Mouse (Mus musculus) liver, embryonic 14.5 days (tissue): ENCODE measurements at regions not wholly inside any gene's neighbourhood (a gene's known extent, or its start where the extent isn't known, plus 50 kb on each side); places are given as distances from the start of the nearest gene placed in this dataset.

Experiments used
- ATAC-seq: fragments of 200-750 bp; cut with Nextera tagmentation; 2 replicates; pipeline ENCODE4 v1.8.0; 2017; ENCODE audit warnings: moderate number of reproducible peaks, mild to moderate bottlenecking, moderate library complexity; ENCODE audit not compliant: insufficient read depth
- DNase-seq, 3 experiments: peaks; one replicate each; pipeline ENCODE4 v3.0.0-alpha.2; 2012 to 2013; ENCODE audit warnings: low read depth in 3 of 3, low spot score in 3 of 3
- H3K27ac ChIP-seq: fragments of 300-500 bp; sonication (generic); 2 replicates; pipeline ENCODE4 v1.5.1; 2014; ENCODE audit warnings: moderate library complexity, mild to moderate bottlenecking, control low read depth, inconsistent platforms
- H3K27me3 ChIP-seq: fragments of 300-500 bp; sonication (generic); 2 replicates; pipeline ENCODE4 v1.6.1; 2014; ENCODE audit warnings: mild to moderate bottlenecking, low read length, moderate library complexity; ENCODE audit not compliant: control insufficient read depth, insufficient read depth
- H3K36me3 ChIP-seq: fragments of 300-500 bp; sonication (generic); replicated peaks from 2 replicates; pipeline ENCODE4 v1.6.1; 2014; ENCODE audit warnings: low read depth; ENCODE audit not compliant: control insufficient read depth, insufficient read depth
- H3K4me1 ChIP-seq, 2 experiments: fragments of 200-500 bp in 1 of 2; fragments of 300-500 bp in 1 of 2; sonication (generic) in 1 of 2; replicated peaks; 2 replicates each; pipeline ENCODE4 v1.6.1; 2012 to 2014; ENCODE audit warnings: antibody characterized with exemption in 1 of 2, inconsistent platforms in 1 of 2, low read length in 1 of 2; ENCODE audit not compliant: control insufficient read depth in 2 of 2, insufficient read depth in 2 of 2
- H3K4me2 ChIP-seq: fragments of 300-500 bp; sonication (generic); 2 replicates; pipeline ENCODE4 v1.6.1; 2014; ENCODE audit warnings: low read depth, mild to moderate bottlenecking, control low read depth, moderate library complexity
- H3K4me3 ChIP-seq, 2 experiments: fragments of 200-500 bp in 1 of 2; fragments of 300-500 bp in 1 of 2; sonication (generic) in 1 of 2; 2 replicates each; pipeline ENCODE4 v1.5.1; 2012 to 2014; ENCODE audit warnings: low read depth in 2 of 2, low read length in 2 of 2, mild to moderate bottlenecking in 2 of 2, control low read depth in 1 of 2, inconsistent platforms in 1 of 2, moderate library complexity in 1 of 2; ENCODE audit not compliant: insufficient read depth in 1 of 2
- H3K9ac ChIP-seq: fragments of 300-500 bp; sonication (generic); replicated peaks from 2 replicates; pipeline ENCODE4 v1.6.1; 2014; ENCODE audit warnings: mild to moderate bottlenecking, control low read depth, moderate library complexity
- H3K9me3 ChIP-seq: fragments of 300-500 bp; sonication (generic); 2 replicates; pipeline ENCODE4 v1.6.1; 2016; ENCODE audit warnings: low read length, mixed read lengths; ENCODE audit not compliant: control insufficient read depth
- CTCF ChIP-seq: IDR thresholded peaks from 2 replicates; pipeline ENCODE4 v1.5.1; 2016; ENCODE audit warnings: antibody characterized with exemption, low read depth, control low read depth
- EP300 ChIP-seq: IDR thresholded peaks from 2 replicates; pipeline ENCODE4 v1.6.1; 2016; ENCODE audit warnings: antibody characterized with exemption, low read depth
- WGBS: fragments of 180-500 bp; shearing (Covaris S2); extraction: QIAGEN DNeasy Blood & Tissue Kit; methylation state at CpG from one replicate; pipeline ENCODE4 v1.1.7; 2014; ENCODE audit not compliant: insufficient replicate concordance; 5-methylcytosine and 5-hydroxymethylcytosine counted together

GRCm38 (mm10) chr16:52972811-52973210 lies 518.9 kb upstream of the Alcam start:
- H3K4me2 ChIP-seq: no peak overlapping the region
- H3K9me3 ChIP-seq: no peaks in the 10 kb centered on the region
- no peak overlapping the region for H3K27ac ChIP-seq
- TF ChIP-seq EP300: no peak
- no peak for TF ChIP-seq CTCF
- WGBS: 81% methylated on average over 2 of the region's 2 CpGs
- DNase-seq (no peak), ATAC-seq (no peak)
- no peaks in the 10 kb centered on the region for H3K4me1 ChIP-seq
- no peak overlapping the region for H3K4me3 ChIP-seq
- H3K36me3 ChIP-seq: no peaks in the 10 kb centered on the region
- H3K9ac ChIP-seq: no peak overlapping the region
- H3K27me3 ChIP-seq: no peaks in the 10 kb centered on the region

GRCm38 (mm10) chr16:52947679-52948078 lies 493.8 kb upstream of the Alcam start:
- no peaks in the 10 kb centered on the region for H3K4me1 ChIP-seq
- no peaks in the 10 kb centered on the region for H3K9me3 ChIP-seq
- no peaks in the 10 kb centered on the region for H3K36me3 ChIP-seq
- DNase-seq (no peak), ATAC-seq (no peak)
- no peaks in the 10 kb centered on the region for H3K27me3 ChIP-seq
- no peak overlapping the region for H3K9ac ChIP-seq
- H3K4me2 ChIP-seq: no peak overlapping the region
- H3K27ac ChIP-seq: no peak overlapping the region
- H3K4me3 ChIP-seq: no peak overlapping the region
- no peak for TF ChIP-seq EP300
- TF ChIP-seq CTCF: no peak
- 58% methylated on average over 4 of the region's 4 CpGs for WGBS

- DNase-seq: no peak
- Histone ChIP-seq H3K27me3 (no peaks in the 10 kb centered on the region), H3K36me3 (no peaks in the 10 kb centered on the region), H3K9ac (no peak overlapping the region), H3K4me2 (no peak overlapping the region), H3K4me1 (no peaks in the 10 kb centered on the region), H3K9me3 (no peaks in the 10 kb centered on the region), H3K4me3 (no peak overlapping the region), H3K27ac (no peak overlapping the region)
- WGBS: 38% methylated on average over 1 of the region's 1 CpGs
- no peak for TF ChIP-seq CTCF
- no peak for TF ChIP-seq EP300
- ATAC-seq: no peak
These were observed 480.9 kb upstream of the Alcam start for GRCm38 (mm10) chr16:52934749-52935148.

- DNase-seq (no peak), ATAC-seq (no peak)
- H3K9ac ChIP-seq: no peak overlapping the region
- H3K4me2 ChIP-seq: no peak overlapping the region
- no peak for TF ChIP-seq EP300
- no peak for TF ChIP-seq CTCF
- H3K9me3 ChIP-seq: no peaks in the 10 kb centered on the region
- 55% methylated on average over 3 of the region's 3 CpGs for WGBS
- no peak overlapping the region for H3K27ac ChIP-seq
- H3K4me3 ChIP-seq: no peak overlapping the region
- no peaks in the 10 kb centered on the region for H3K4me1 ChIP-seq
- H3K36me3 ChIP-seq: no peaks in the 10 kb centered on the region
- H3K27me3 ChIP-seq: no peaks in the 10 kb centered on the region
These were observed 478.1 kb upstream of the Alcam start for GRCm38 (mm10) chr16:52931978-52932377.

- TF ChIP-seq EP300 (no peak), CTCF (no peak)
- no peak overlapping the region for H3K4me3 ChIP-seq
- 66% methylated on average over 14 of the region's 14 CpGs for WGBS
- H3K36me3 ChIP-seq: no peaks in the 10 kb centered on the region
- H3K4me1 ChIP-seq: no peaks in the 10 kb centered on the region
- no peak overlapping the region for H3K4me2 ChIP-seq
- H3K27ac ChIP-seq: no peak overlapping the region
- no peak for ATAC-seq
- H3K9me3 ChIP-seq: no peaks in the 10 kb centered on the region
- H3K27me3 ChIP-seq: no peaks in the 10 kb centered on the region
- H3K9ac ChIP-seq: no peak overlapping the region
- DNase-seq: no peak
These were observed 438.8 kb upstream of the Alcam start for GRCm38 (mm10) chr16:52892467-52893255.
